Mouse (Mus musculus): ENCODE results near the gene Acot4. TPM values are rescaled to one million over a fixed set of nuclear protein-coding genes. Genes with fewer than 3 reads are reported as not detected.
"Not testable (repeated sequence)": the region's sequence is repeated elsewhere in the genome, so short reads cannot be mapped to it uniquely, and the experiment has no call there.

The Acot4 gene
- polyA plus RNA-seq, 1 experiment from 2014 or later, result 0.23 TPM

- Histone ChIP-seq H3K27ac (no peak overlapping the region), H3K4me1 (peaks cover 30% of the 10 kb centered on the region), H3K4me2 (replicated peaks) (peak overlapping the region; percentile 63), H3K9me3 (no peaks in the 10 kb centered on the region), H3K4me3 (0 out of 2 replicates have a peak overlapping the region, but pooled peaks have one; percentile 10), H3K27me3 (no peaks in the 10 kb centered on the region), H3K36me3 (peaks cover 8% of the 10 kb centered on the region; the same call in 1 of the 2 replicates), H3K9ac (peak overlapping the region; percentile 36; the same call in 1 of the 2 replicates)
- 61% methylated on average over 12 of the region's 12 CpGs for WGBS
- ATAC-seq (ENCODE audit: low FRiP score, low read depth), result peak; percentile 34; the same call in 1 of the 2 replicates
These were observed 26.7 kb upstream of the Acot4 start for GRCm38 (mm10) chr12:84011251-84012040.

- H3K27ac ChIP-seq, result no peak overlapping the region
- H3K9me3 ChIP-seq, result no peaks in the 10 kb centered on the region
- peaks cover 30% of the 10 kb centered on the region for H3K4me1 ChIP-seq
- H3K9ac ChIP-seq, result no peak overlapping the region
- H3K27me3 ChIP-seq, result no peaks in the 10 kb centered on the region
- no peak overlapping the region for H3K4me2 ChIP-seq (replicated peaks)
- 72% methylated on average over 6 of the region's 6 CpGs for WGBS
- H3K36me3 ChIP-seq, result peaks cover 11% of the 10 kb centered on the region
- H3K4me3 ChIP-seq, result no peak overlapping the region
- no peak for ATAC-seq (ENCODE audit: low FRiP score, low read depth)
These were observed 25.0 kb upstream of the Acot4 start for GRCm38 (mm10) chr12:84013130-84013529.

- H3K4me3 ChIP-seq, result no peak overlapping the region
- no peaks in the 10 kb centered on the region for H3K27me3 ChIP-seq
- no peaks in the 10 kb centered on the region for H3K9me3 ChIP-seq
- H3K36me3 ChIP-seq, result peaks cover 13% of the 10 kb centered on the region
- no peak overlapping the region for H3K27ac ChIP-seq
- H3K9ac ChIP-seq, result no peak overlapping the region
- H3K4me1 ChIP-seq, result peaks cover 27% of the 10 kb centered on the region
- WGBS, result 92% methylated on average over 7 of the region's 7 CpGs
- no peak for ATAC-seq (ENCODE audit: low FRiP score, low read depth)
- no peak overlapping the region for H3K4me2 ChIP-seq (replicated peaks)
These were observed 24.5 kb upstream of the Acot4 start for GRCm38 (mm10) chr12:84013701-84014100.

- H3K36me3 ChIP-seq, result peaks cover 13% of the 10 kb centered on the region
- peak; percentile 54 for ATAC-seq (ENCODE audit: low FRiP score, low read depth)
- not testable (repeated sequence) for H3K9ac ChIP-seq; H3K9me3 ChIP-seq; H3K27ac ChIP-seq; H3K4me3 ChIP-seq; H3K4me2 ChIP-seq (replicated peaks); H3K27me3 ChIP-seq; H3K4me1 ChIP-seq
- 53% methylated on average over 7 of the region's 7 CpGs for WGBS
These were observed 17.7 kb upstream of the Acot4 start for GRCm38 (mm10) chr12:84020528-84020927.

- ATAC-seq (ENCODE audit: low FRiP score, low read depth), result not testable (repeated sequence)
- 92% methylated on average over 4 of the region's 4 CpGs for WGBS
These were observed 15.9 kb upstream of the Acot4 start for GRCm38 (mm10) chr12:84022266-84022665.

GRCm38 (mm10) chr12:84023052-84023745, 15.0 kb upstream of the Acot4 start:
- Histone ChIP-seq H3K4me2 (replicated peaks) (no peak overlapping the region), H3K4me3 (no peak overlapping the region), H3K9ac (no peak overlapping the region), H3K4me1 (no peaks in the 10 kb centered on the region), H3K9me3 (no peaks in the 10 kb centered on the region), H3K27ac (no peak overlapping the region), H3K36me3 (0 out of 2 replicates have a peak, but pooled peaks cover 6% of the 10 kb centered on the region), H3K27me3 (no peaks in the 10 kb centered on the region)
- 71% methylated on average over 9 of the region's 9 CpGs for WGBS
- ATAC-seq (ENCODE audit: low FRiP score, low read depth), result no peak

More at GRCm38 (mm10) chr12:84022266-84022665, 15.9 kb upstream of the Acot4 start:
- H3K4me3 ChIP-seq; H3K9ac ChIP-seq; H3K27me3 ChIP-seq; H3K9me3 ChIP-seq; H3K4me2 ChIP-seq (replicated peaks); H3K36me3 ChIP-seq; H3K27ac ChIP-seq; H3K4me1 ChIP-seq: not testable (repeated sequence)

GRCm38 (mm10) chr12:84025888-84026287, 12.3 kb upstream of the Acot4 start:
- Histone ChIP-seq H3K36me3 (no peaks in the 10 kb centered on the region), H3K9me3 (no peaks in the 10 kb centered on the region), H3K4me2 (replicated peaks) (no peak overlapping the region), H3K9ac (no peak overlapping the region), H3K27ac (no peak overlapping the region), H3K27me3 (no peaks in the 10 kb centered on the region), H3K4me1 (no peaks in the 10 kb centered on the region), H3K4me3 (no peak overlapping the region)
- ATAC-seq (ENCODE audit: low FRiP score, low read depth), result no peak
- 81% methylated on average over 7 of the region's 7 CpGs for WGBS

GRCm38 (mm10) chr12:84028328-84028727, 9.9 kb upstream of the Acot4 start:
- H3K36me3 ChIP-seq; ATAC-seq (ENCODE audit: low FRiP score, low read depth): not testable (repeated sequence)
- 69% methylated on average over 3 of the region's 3 CpGs for WGBS

GRCm38 (mm10) chr12:84029043-84029442, 9.1 kb upstream of the Acot4 start:
- H3K4me2 ChIP-seq (replicated peaks); ATAC-seq (ENCODE audit: low FRiP score, low read depth); H3K9ac ChIP-seq; H3K36me3 ChIP-seq; H3K4me1 ChIP-seq; H3K27ac ChIP-seq; H3K4me3 ChIP-seq; H3K27me3 ChIP-seq; H3K9me3 ChIP-seq: not testable (repeated sequence)
- 93% methylated on average over 1 of the region's 1 CpGs for WGBS

More at GRCm38 (mm10) chr12:84028328-84028727, 9.9 kb upstream of the Acot4 start:
- not testable (repeated sequence) for H3K9me3 ChIP-seq; H3K4me2 ChIP-seq (replicated peaks); H3K4me3 ChIP-seq; H3K9ac ChIP-seq; H3K27me3 ChIP-seq; H3K27ac ChIP-seq; H3K4me1 ChIP-seq

GRCm38 (mm10) chr12:84030659-84031332, 7.4 kb upstream of the Acot4 start:
- WGBS, result 73% methylated on average over 4 of the region's 4 CpGs
- H3K27me3 ChIP-seq, result no peaks in the 10 kb centered on the region
- 0 out of 2 replicates have a peak, but pooled peaks have one; percentile 40 for ATAC-seq (ENCODE audit: low FRiP score, low read depth)

GRCm38 (mm10) chr12:84032854-84033253, 5.3 kb upstream of the Acot4 start:
- Histone ChIP-seq H3K27me3 (0 out of 2 replicates have a peak, but pooled peaks cover 5% of the 10 kb centered on the region), H3K9me3 (no peaks in the 10 kb centered on the region)
- WGBS, result 91% methylated on average over 4 of the region's 4 CpGs

More at GRCm38 (mm10) chr12:84030659-84031332, 7.4 kb upstream of the Acot4 start:
- no peaks in the 10 kb centered on the region for H3K9me3 ChIP-seq
- no peaks in the 10 kb centered on the region for H3K36me3 ChIP-seq
- no peak overlapping the region for H3K9ac ChIP-seq
- H3K4me2 ChIP-seq (replicated peaks), result no peak overlapping the region
- no peak overlapping the region for H3K4me3 ChIP-seq
- H3K27ac ChIP-seq, result no peak overlapping the region
- no peaks in the 10 kb centered on the region for H3K4me1 ChIP-seq

GRCm38 (mm10) chr12:84033302-84033701, 4.9 kb upstream of the Acot4 start:
- H3K4me1 ChIP-seq; H3K9me3 ChIP-seq; H3K27me3 ChIP-seq; H3K4me2 ChIP-seq (replicated peaks); H3K4me3 ChIP-seq; H3K36me3 ChIP-seq; H3K27ac ChIP-seq; H3K9ac ChIP-seq; ATAC-seq (ENCODE audit: low FRiP score, low read depth): not testable (repeated sequence)
- WGBS, result 68% methylated on average over 2 of the region's 2 CpGs

More at GRCm38 (mm10) chr12:84032854-84033253, 5.3 kb upstream of the Acot4 start:
- ATAC-seq (ENCODE audit: low FRiP score, low read depth), result no peak
- Histone ChIP-seq H3K4me1 (no peaks in the 10 kb centered on the region), H3K4me3 (no peak overlapping the region), H3K27ac (no peak overlapping the region), H3K4me2 (replicated peaks) (no peak overlapping the region), H3K9ac (no peak overlapping the region), H3K36me3 (no peaks in the 10 kb centered on the region)
